Mouse (Mus musculus): ENCODE data around the gene Fbxl14.

GRCm38 (mm10) chr6:119499271-119499670 is 19.8 kb downstream of the Fbxl14 start:
- TF ChIP-seq CTCF (IDR thresholded peaks at IDR 0.05; ENCODE audit: low read depth, low read length): no peak
- no peak for TF ChIP-seq POLR2A (IDR thresholded peaks at IDR 0.05; ENCODE audit: insufficient read depth, low read length)
